Mouse (Mus musculus): ENCODE measurements around the gene Gm10300. TPM values are rescaled to one million over a fixed set of nuclear protein-coding genes. Genes with fewer than 3 reads are reported as not detected.

Gene Gm10300
- polyA plus RNA-seq, 1 experiment from 2014 or later, result not detected

DNA sequence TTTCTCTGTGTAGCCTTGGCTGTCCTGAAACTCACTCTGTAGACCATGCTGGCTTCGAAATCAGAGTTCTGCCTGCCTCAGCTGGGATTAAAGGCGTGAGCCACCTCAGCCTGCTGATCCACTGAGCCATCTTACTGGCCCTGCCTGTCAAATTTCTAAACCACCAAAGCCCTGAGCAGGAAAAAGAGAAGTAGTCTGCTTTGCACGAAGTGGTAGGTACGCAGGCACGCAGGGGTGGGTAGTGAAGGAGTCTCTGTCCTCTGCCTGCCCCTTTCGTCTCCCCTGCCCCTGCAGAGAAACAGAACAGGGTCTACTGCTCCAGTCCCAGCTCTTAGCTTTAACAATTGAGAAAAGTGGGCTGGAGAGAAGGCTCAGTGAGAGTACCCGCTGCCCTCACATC is 10.6 kb downstream of the Gm10300 start:
- H3K27ac ChIP-seq (ENCODE audit: low read depth, low read length), result no peak overlapping the region

DNA sequence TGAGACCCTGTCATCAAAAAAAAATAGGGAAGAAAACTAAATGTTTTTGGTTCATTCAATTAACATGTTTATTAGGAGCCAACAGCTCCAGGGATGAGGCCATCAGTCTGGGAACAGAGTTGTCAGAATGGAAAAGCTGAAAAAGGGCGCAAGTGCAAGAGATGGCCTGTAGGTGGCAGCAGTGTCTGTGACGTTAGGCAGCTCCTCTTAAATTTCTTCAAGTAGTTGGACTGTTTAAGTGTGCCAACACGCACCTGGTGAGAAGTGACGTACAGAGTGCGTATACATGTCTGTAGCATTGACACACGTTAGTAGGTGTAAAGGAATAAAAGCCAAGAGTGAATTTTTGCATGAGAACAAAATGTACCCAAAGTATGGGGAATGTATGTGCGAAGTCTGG is 14.4 kb downstream of the Gm10300 start:
- Histone ChIP-seq H3K27me3 (ENCODE audit: control insufficient read depth, insufficient read depth, low read length) (no peaks in the 10 kb centered on the region), H3K36me3 (ENCODE audit: control insufficient read depth, insufficient read depth, low read length) (no peaks in the 10 kb centered on the region), H3K4me3 (ENCODE audit: low read depth, low read length) (no peak overlapping the region), H3K4me2 (ENCODE audit: low read depth) (no peak overlapping the region), H3K4me1 (ENCODE audit: control insufficient read depth, insufficient read depth, low read length) (no peaks in the 10 kb centered on the region), H3K27ac (ENCODE audit: low read depth, low read length) (no peak overlapping the region), H3K9ac (ENCODE audit: low read length) (no peak overlapping the region), H3K9me3 (ENCODE audit: control insufficient read depth, low read length) (no peaks in the 10 kb centered on the region)
- WGBS, result 23% methylated on average over 7 of the region's 7 CpGs
- DNase-seq (ENCODE audit: low spot score) (peak; percentile 80), ATAC-seq (ENCODE audit: insufficient read depth, low FRiP score, low TSS enrichment) (no peak)

More for the DNA sequence above, 10.6 kb downstream of the Gm10300 start:
- Histone ChIP-seq H3K27me3 (ENCODE audit: control insufficient read depth, insufficient read depth, low read length) (no peaks in the 10 kb centered on the region), H3K4me1 (ENCODE audit: control insufficient read depth, insufficient read depth, low read length) (no peaks in the 10 kb centered on the region), H3K4me3 (ENCODE audit: low read depth, low read length) (no peak overlapping the region), H3K4me2 (ENCODE audit: low read depth) (no peak overlapping the region), H3K9me3 (ENCODE audit: control insufficient read depth, low read length) (no peaks in the 10 kb centered on the region), H3K9ac (ENCODE audit: low read length) (no peak overlapping the region), H3K36me3 (ENCODE audit: control insufficient read depth, insufficient read depth, low read length) (no peaks in the 10 kb centered on the region)
- DNase-seq (ENCODE audit: low spot score), result no peak
- no peak for ATAC-seq (ENCODE audit: insufficient read depth, low FRiP score, low TSS enrichment)
- 86% methylated on average over 7 of the region's 7 CpGs for WGBS

DNA sequence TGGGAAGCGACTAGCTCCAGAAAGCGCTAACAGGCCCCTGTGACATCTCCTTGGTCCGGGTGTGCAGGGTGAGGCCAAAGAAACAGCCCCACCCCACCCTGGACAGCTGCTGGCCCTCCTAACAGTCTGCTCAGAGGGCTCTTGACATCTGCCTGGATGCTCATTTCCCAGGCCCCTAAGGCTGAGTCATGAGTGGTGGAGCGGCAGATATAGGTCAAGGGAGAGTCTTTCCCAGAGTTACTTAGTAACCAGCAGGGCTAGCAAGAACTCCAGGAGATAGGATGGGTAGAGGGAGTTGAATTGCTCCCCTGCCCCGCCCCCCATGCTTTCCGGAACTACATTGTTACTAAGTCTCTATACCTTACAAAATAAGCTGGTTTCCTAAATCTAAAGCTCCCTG is 18.6 kb downstream of the Gm10300 start:
- Histone ChIP-seq H3K9me3 (ENCODE audit: control insufficient read depth, low read length) (no peaks in the 10 kb centered on the region), H3K27me3 (ENCODE audit: control insufficient read depth, insufficient read depth, low read length) (no peaks in the 10 kb centered on the region), H3K4me1 (ENCODE audit: control insufficient read depth, insufficient read depth, low read length) (no peaks in the 10 kb centered on the region), H3K4me3 (ENCODE audit: low read depth, low read length) (no peak overlapping the region), H3K27ac (ENCODE audit: low read depth, low read length) (no peak overlapping the region), H3K4me2 (ENCODE audit: low read depth) (no peak overlapping the region), H3K36me3 (ENCODE audit: control insufficient read depth, insufficient read depth, low read length) (no peaks in the 10 kb centered on the region), H3K9ac (ENCODE audit: low read length) (no peak overlapping the region)
- DNase-seq (ENCODE audit: low spot score) (no peak), ATAC-seq (ENCODE audit: insufficient read depth, low FRiP score, low TSS enrichment) (no peak)
- WGBS, result 67% methylated on average over 6 of the region's 6 CpGs

DNA sequence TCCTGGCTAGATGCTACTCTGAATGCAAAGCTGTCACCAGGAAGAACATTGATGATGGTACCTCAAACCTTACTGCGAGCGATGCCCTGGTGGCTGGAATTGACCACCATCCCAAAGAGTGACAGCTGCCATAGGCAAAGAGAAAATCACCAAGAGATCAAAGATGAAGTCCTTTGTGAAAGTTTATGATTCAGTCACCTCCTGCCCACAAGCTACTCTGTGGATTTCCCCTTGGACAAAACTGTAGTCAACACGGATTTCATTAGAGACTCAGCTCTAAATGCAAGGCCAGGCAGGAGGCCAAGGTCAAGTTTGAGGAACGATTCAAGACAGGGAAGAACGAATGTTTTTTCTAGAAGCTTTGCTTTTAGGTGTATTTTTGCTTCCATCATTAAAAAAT is 19.4 kb downstream of the Gm10300 start:
- H3K4me3 ChIP-seq (ENCODE audit: low read depth, low read length), result no peak overlapping the region
- no peaks in the 10 kb centered on the region for H3K9me3 ChIP-seq (ENCODE audit: control insufficient read depth, low read length)
- ATAC-seq (ENCODE audit: insufficient read depth, low FRiP score, low TSS enrichment) (no peak), DNase-seq (ENCODE audit: low spot score) (no peak)
- H3K36me3 ChIP-seq (ENCODE audit: control insufficient read depth, insufficient read depth, low read length), result no peaks in the 10 kb centered on the region
- 92% methylated on average over 5 of the region's 5 CpGs for WGBS
- no peak overlapping the region for H3K27ac ChIP-seq (ENCODE audit: low read depth, low read length)
- H3K4me1 ChIP-seq (ENCODE audit: control insufficient read depth, insufficient read depth, low read length), result no peaks in the 10 kb centered on the region
- no peaks in the 10 kb centered on the region for H3K27me3 ChIP-seq (ENCODE audit: control insufficient read depth, insufficient read depth, low read length)
- H3K9ac ChIP-seq (ENCODE audit: low read length), result no peak overlapping the region
- H3K4me2 ChIP-seq (ENCODE audit: low read depth), result no peak overlapping the region

DNA sequence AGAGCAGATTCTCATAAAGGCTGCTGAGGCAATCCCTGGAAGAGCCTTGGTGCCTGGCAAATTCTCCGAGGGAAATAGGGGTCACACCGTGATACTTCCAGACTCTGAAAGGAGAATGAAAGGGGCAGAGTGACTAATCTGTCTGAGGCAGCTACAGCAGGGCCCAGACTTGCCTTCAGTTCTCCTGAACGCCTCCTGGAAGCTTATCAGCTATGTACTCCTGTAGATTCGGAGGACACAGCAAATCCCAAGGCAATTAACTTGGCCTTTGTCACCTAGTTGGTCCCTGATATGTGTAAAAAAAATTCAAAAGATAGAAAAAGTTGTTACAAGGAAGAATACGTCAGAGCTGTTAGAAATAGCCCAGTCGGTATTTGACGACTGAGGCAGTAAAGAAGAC is 20.5 kb downstream of the Gm10300 start:
- Histone ChIP-seq H3K4me1 (ENCODE audit: control insufficient read depth, insufficient read depth, low read length) (no peaks in the 10 kb centered on the region), H3K27ac (ENCODE audit: low read depth, low read length) (no peak overlapping the region), H3K4me2 (ENCODE audit: low read depth) (no peak overlapping the region), H3K9me3 (ENCODE audit: control insufficient read depth, low read length) (no peaks in the 10 kb centered on the region), H3K9ac (ENCODE audit: low read length) (no peak overlapping the region), H3K4me3 (ENCODE audit: low read depth, low read length) (no peak overlapping the region), H3K36me3 (ENCODE audit: control insufficient read depth, insufficient read depth, low read length) (no peaks in the 10 kb centered on the region), H3K27me3 (ENCODE audit: control insufficient read depth, insufficient read depth, low read length) (no peaks in the 10 kb centered on the region)
- no peak for ATAC-seq (ENCODE audit: insufficient read depth, low FRiP score, low TSS enrichment)
- WGBS, result 81% methylated on average over 7 of the region's 7 CpGs
- DNase-seq (ENCODE audit: low spot score), result no peak

DNA sequence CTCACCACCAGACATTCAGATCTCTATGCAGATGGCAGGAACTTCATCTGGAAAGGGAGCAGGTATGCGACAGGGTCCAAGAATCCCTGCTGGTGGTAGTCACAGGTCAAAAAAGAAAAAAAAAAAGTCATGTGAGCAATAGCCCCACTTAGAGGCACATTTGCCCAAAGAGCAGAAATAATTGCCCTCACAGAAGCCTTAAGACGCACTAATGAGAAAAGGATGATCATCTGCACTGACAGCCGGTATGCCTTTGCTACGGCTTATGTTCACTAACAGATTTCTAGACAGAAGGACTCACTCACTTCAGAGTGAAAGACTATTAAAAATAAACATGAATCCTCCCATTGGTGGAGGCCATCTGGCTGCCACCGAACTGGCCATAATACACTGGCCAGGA is 25.1 kb downstream of the Gm10300 start:
- H3K4me1 ChIP-seq (ENCODE audit: control insufficient read depth, insufficient read depth, low read length), result no peaks in the 10 kb centered on the region
- no peak overlapping the region for H3K4me2 ChIP-seq (ENCODE audit: low read depth)
- no peaks in the 10 kb centered on the region for H3K9me3 ChIP-seq (ENCODE audit: control insufficient read depth, low read length)
- ATAC-seq (ENCODE audit: insufficient read depth, low FRiP score, low TSS enrichment), result no peak
- DNase-seq (ENCODE audit: low spot score), result no peak
- H3K9ac ChIP-seq (ENCODE audit: low read length), result no peak overlapping the region
- no peak overlapping the region for H3K27ac ChIP-seq (ENCODE audit: low read depth, low read length)
- no peaks in the 10 kb centered on the region for H3K27me3 ChIP-seq (ENCODE audit: control insufficient read depth, insufficient read depth, low read length)
- H3K4me3 ChIP-seq (ENCODE audit: low read depth, low read length), result no peak overlapping the region
- 81% methylated on average over 5 of the region's 5 CpGs for WGBS
- no peaks in the 10 kb centered on the region for H3K36me3 ChIP-seq (ENCODE audit: control insufficient read depth, insufficient read depth, low read length)

DNA sequence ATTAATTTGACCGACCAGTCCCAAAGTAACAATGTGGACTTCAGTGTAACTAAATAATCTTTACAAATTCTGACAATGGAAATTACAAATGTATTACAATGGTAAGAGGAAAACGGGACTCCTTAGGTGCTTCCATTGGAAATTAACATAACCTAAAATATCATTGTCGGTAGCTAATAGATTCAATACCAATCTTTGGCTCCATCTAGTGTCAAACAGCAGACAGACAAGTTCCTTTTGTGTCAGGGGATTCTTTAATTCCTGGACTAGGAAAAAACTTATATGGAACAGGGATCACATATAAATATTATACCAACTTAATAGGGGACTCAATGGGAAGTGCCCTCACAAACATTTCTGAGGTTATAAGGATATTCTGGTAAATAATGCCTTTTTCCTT is 26.7 kb downstream of the Gm10300 start:
- Histone ChIP-seq H3K4me1 (ENCODE audit: control insufficient read depth, insufficient read depth, low read length) (no peaks in the 10 kb centered on the region), H3K9me3 (ENCODE audit: control insufficient read depth, low read length) (no peaks in the 10 kb centered on the region), H3K4me3 (ENCODE audit: low read depth, low read length) (no peak overlapping the region), H3K27me3 (ENCODE audit: control insufficient read depth, insufficient read depth, low read length) (no peaks in the 10 kb centered on the region), H3K36me3 (ENCODE audit: control insufficient read depth, insufficient read depth, low read length) (no peaks in the 10 kb centered on the region), H3K4me2 (ENCODE audit: low read depth) (no peak overlapping the region), H3K27ac (ENCODE audit: low read depth, low read length) (no peak overlapping the region), H3K9ac (ENCODE audit: low read length) (no peak overlapping the region)
- DNase-seq (ENCODE audit: low spot score) (no peak), ATAC-seq (ENCODE audit: insufficient read depth, low FRiP score, low TSS enrichment) (no peak)
- WGBS, result 57% methylated on average over 3 of the region's 3 CpGs

DNA sequence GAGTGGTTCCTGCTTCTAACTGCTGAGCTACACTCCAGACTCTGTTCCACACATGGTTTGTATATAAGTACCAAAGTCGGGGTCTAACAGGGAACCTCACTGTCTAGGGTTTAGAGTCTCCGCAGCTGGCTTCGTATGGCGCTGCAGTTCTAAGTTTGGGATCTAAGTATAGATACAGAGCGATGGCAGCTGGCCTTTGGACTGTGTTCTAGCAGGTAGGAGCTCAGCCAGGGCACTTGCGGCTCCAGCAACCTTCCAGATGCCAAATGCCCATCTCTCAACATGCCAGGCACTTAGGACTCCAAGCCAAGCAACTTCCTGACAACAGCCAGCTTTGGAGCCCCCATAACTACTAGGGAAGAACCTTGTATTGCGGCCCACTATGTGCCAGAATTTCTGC is 33.7 kb downstream of the Gm10300 start:
- no peak for DNase-seq (ENCODE audit: low spot score)
- Histone ChIP-seq H3K36me3 (ENCODE audit: control insufficient read depth, insufficient read depth, low read length) (no peaks in the 10 kb centered on the region), H3K27me3 (ENCODE audit: control insufficient read depth, insufficient read depth, low read length) (no peaks in the 10 kb centered on the region), H3K4me2 (ENCODE audit: low read depth) (no peak overlapping the region), H3K27ac (ENCODE audit: low read depth, low read length) (no peak overlapping the region), H3K9ac (ENCODE audit: low read length) (no peak overlapping the region), H3K4me1 (ENCODE audit: control insufficient read depth, insufficient read depth, low read length) (0 out of 2 replicates have a peak, but pooled peaks cover 4% of the 10 kb centered on the region), H3K4me3 (ENCODE audit: low read depth, low read length) (no peak overlapping the region), H3K9me3 (ENCODE audit: control insufficient read depth, low read length) (no peaks in the 10 kb centered on the region)
- 93% methylated on average over 7 of the region's 7 CpGs for WGBS
- ATAC-seq (ENCODE audit: insufficient read depth, low FRiP score, low TSS enrichment), result no peak

DNA sequence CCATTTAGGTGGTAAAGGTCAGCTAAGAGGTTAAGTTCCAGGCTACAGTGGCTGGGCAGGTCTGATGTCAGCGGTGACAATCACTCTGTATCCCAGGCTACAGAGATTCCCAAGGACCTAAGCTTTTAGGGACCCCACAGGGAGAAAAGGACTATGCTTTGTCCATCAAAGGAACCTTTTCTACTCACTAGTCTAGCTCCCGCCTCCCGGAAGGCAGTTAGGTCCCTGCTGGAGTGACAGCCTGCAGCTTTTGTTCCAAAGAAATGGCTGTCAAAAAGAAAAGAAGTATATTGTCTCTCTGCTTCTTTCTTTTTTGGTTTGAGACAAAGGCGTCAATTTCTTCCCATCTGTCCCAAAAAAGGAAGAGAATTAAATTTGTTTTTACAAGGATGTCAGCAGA is 36.7 kb downstream of the Gm10300 start:
- H3K27me3 ChIP-seq (ENCODE audit: control insufficient read depth, insufficient read depth, low read length), result no peaks in the 10 kb centered on the region
- ATAC-seq (ENCODE audit: insufficient read depth, low FRiP score, low TSS enrichment), result no peak
- no peak overlapping the region for H3K4me2 ChIP-seq (ENCODE audit: low read depth)
- DNase-seq (ENCODE audit: low spot score), result no peak
- 0 out of 2 replicates have a peak, but pooled peaks cover 10% of the 10 kb centered on the region for H3K4me1 ChIP-seq (ENCODE audit: control insufficient read depth, insufficient read depth, low read length)
- H3K36me3 ChIP-seq (ENCODE audit: control insufficient read depth, insufficient read depth, low read length), result no peaks in the 10 kb centered on the region
- no peak overlapping the region for H3K4me3 ChIP-seq (ENCODE audit: low read depth, low read length)
- no peak overlapping the region for H3K27ac ChIP-seq (ENCODE audit: low read depth, low read length)
- no peak overlapping the region for H3K9ac ChIP-seq (ENCODE audit: low read length)
- H3K9me3 ChIP-seq (ENCODE audit: control insufficient read depth, low read length), result no peaks in the 10 kb centered on the region
- 32% methylated on average over 4 of the region's 4 CpGs for WGBS
